Mouse (Mus musculus): ENCODE results near the gene Fthl17e.

- TF ChIP-seq CTCF (IDR thresholded peaks at IDR 0.05; ENCODE audit: low read depth) (no peak), EP300 (IDR thresholded peaks at IDR 0.05; ENCODE audit: low read depth) (no peak)
Observed at GRCm38 (mm10) chrX:9016079-9016478, 17.2 kb upstream of the Fthl17e start.

Data from liver, postnatal 0 days (tissue).